Mouse (Mus musculus): ENCODE measurements around the gene Lrp4.

DNA sequence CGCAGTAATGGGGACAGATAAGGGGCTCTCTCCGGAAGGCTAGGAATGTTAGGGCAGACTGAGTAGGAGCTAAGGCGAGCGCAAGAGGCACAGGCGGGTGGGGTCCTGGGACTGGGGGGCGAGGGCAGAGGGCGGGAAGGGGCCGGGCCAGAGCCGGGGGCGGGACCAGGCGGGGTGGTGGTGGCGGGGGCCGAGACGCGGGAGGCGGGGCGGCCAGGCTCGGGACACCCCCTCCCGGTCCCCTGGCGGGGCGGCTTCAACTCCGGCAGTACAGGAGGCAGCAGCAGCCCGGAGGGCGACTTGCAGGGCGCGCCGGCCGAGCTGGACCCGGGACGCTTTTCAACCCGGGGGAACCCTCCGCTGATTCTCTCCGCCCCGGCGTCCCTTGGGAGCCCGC lies at the start of gene Lrp4:
- no peak for TF ChIP-seq EP300 (IDR thresholded peaks at IDR 0.05; ENCODE audit: low read depth)
- no peak for TF ChIP-seq CTCF (IDR thresholded peaks at IDR 0.05; ENCODE audit: low read depth)
